Mouse (Mus musculus) C2C12 (cell line): ENCODE measurements around the gene Asb15. TPM values are rescaled to one million over a fixed set of nuclear protein-coding genes. Genes with fewer than 3 reads are reported as not detected.

Experiments used
- H3K27me3 ChIP-seq: one replicate; pipeline ENCODE4 v1.6.1; 2011; ENCODE audit not compliant: control insufficient read depth, insufficient read depth, insufficient read length
- H3K36me3 ChIP-seq: one replicate; pipeline ENCODE4 v1.6.1; 2011; ENCODE audit not compliant: control insufficient read depth, insufficient read depth
- H3K4me3 ChIP-seq: one replicate; pipeline ENCODE4 v1.5.1; 2011; ENCODE audit warnings: mild to moderate bottlenecking, control low read depth; ENCODE audit not compliant: poor library complexity, insufficient read depth, severe bottlenecking
- H3K79me2 ChIP-seq: one replicate; pipeline ENCODE4 v1.6.1; 2011; ENCODE audit not compliant: control insufficient read depth, insufficient read depth
- H3K79me3 ChIP-seq: one replicate; pipeline ENCODE4 v1.6.1; 2011; ENCODE audit warnings: low read depth, control low read depth
- H3ac ChIP-seq: one replicate; pipeline ENCODE3; 2011; ENCODE audit warnings: low read depth; ENCODE audit not compliant: control insufficient read depth, insufficient read length
- CEBPB ChIP-seq: IDR thresholded peaks from one replicate; pipeline ENCODE4 v1.6.1; 2011; ENCODE audit warnings: low read depth, mild to moderate bottlenecking, control low read depth, moderate library complexity
- CTCF ChIP-seq: IDR thresholded peaks from one replicate; pipeline ENCODE4 v1.5.1; 2011; ENCODE audit not compliant: control insufficient read depth, insufficient read depth, insufficient read length
- FOSL1 ChIP-seq: IDR thresholded peaks from one replicate; pipeline ENCODE4 v1.8.0; 2011; ENCODE audit warnings: mild to moderate bottlenecking, low read length; ENCODE audit not compliant: poor library complexity, insufficient read depth, severe bottlenecking
- MAX ChIP-seq: IDR thresholded peaks from one replicate; pipeline ENCODE4 v1.6.1; 2011; ENCODE audit warnings: mild to moderate bottlenecking, control low read depth
- MYOD1 ChIP-seq: IDR thresholded peaks from one replicate; pipeline ENCODE4 v1.6.1; 2011; ENCODE audit warnings: low read depth; ENCODE audit not compliant: control insufficient read depth, insufficient read length
- MYOG ChIP-seq: IDR thresholded peaks from one replicate; pipeline ENCODE4 v1.6.1; 2011; ENCODE audit not compliant: control insufficient read depth, insufficient read length; ENCODE audit errors: extremely low read depth
- USF1 ChIP-seq: IDR thresholded peaks from one replicate; pipeline ENCODE4 v1.6.1; 2011; ENCODE audit warnings: low read depth, mild to moderate bottlenecking, control low read depth, moderate library complexity
- polyA plus RNA-seq: library from polyadenylated mRNA; unstranded; fragments of >200 nt; fragmentation: generic; extraction: Trizol; gene quantifications from one replicate; pipeline ENCODE4 v1.2.1, GENCODE M21; 2012; ENCODE audit warnings: missing spikeins

Gene Asb15
- polyA plus RNA-seq, 1 experiment = not detected

DNA sequence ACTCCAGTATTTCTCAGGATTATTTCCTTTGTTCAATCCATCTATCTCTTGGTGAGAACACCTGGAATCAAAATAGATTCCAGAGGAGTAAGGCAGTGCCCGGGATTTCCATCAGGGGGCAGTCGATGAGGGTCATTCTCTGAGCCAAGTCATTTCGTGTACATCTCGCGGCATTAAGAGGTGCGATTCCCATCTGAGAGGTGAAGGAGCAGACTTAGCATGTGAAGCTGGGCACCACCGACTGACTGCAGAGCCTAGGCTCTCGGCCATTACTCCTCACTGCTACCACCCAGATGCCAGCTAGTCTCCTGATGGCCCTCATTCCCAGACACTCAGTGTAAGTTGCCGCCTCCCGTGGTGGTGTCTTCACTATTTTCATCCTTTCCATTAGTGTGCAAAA is 78.6 kb downstream of the Asb15 start:
- no peak for TF ChIP-seq CTCF
- TF ChIP-seq MYOD1 = no peak
- no peak for TF ChIP-seq CEBPB
- TF ChIP-seq USF1 = no peak
- TF ChIP-seq MYOG = no peak
- no peak for TF ChIP-seq FOSL1
- Histone ChIP-seq H3K36me3 (no peaks in the 10 kb centered on the region), H3K27me3 (no peaks in the 10 kb centered on the region), H3ac (no peak overlapping the region), H3K4me3 (no peak overlapping the region), H3K79me3 (no peaks in the 10 kb centered on the region), H3K79me2 (no peaks in the 10 kb centered on the region)

DNA sequence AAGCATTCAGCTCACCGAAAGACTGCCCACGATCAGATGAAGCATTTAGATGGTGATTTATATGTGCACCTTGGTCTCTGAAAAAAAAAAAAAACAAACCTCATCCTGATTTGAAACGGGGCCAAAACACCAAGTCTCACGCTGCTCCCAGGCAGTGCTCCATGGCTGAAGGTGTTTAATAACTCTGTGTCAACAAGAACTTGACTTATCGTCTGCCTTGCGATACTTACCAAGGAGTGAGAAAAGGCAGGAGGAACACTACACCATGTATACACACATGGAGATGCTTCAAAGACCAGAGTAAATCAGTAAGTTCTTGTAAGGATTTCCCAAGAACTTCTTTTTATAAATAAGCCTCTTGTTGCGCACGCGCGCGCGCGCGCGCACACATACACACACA is 79.6 kb downstream of the Asb15 start:
- Histone ChIP-seq H3K36me3 (peaks cover 3% of the 10 kb centered on the region), H3K79me3 (no peaks in the 10 kb centered on the region), H3K79me2 (no peaks in the 10 kb centered on the region), H3K27me3 (no peaks in the 10 kb centered on the region), H3ac (no peak overlapping the region), H3K4me3 (no peak overlapping the region)
- TF ChIP-seq FOSL1 (no peak), CEBPB (no peak), USF1 (no peak), MYOD1 (no peak), MYOG (no peak), CTCF (no peak), MAX (no peak)

DNA sequence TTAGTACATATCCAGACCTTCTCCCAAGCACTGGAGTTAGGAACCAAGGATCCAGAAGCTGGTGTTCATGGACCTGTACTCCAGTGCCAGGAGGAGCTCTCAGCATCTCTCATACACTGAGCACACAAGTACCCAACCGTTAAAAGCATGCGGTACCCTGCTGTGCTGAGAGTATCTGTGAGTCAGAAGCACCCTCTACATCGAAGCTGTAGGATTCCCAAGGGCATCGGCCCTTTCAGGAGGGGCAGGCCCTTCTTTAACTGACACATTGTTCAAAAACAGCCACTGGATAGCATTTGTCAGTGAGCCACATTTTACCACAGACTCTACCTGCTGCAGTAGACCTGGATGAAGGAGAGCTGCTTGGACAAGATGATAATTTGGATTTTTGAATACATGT is 80.2 kb downstream of the Asb15 start:
- Histone ChIP-seq H3ac (no peak overlapping the region), H3K4me3 (no peak overlapping the region), H3K27me3 (no peaks in the 10 kb centered on the region), H3K79me2 (no peaks in the 10 kb centered on the region), H3K79me3 (no peaks in the 10 kb centered on the region), H3K36me3 (peaks cover 5% of the 10 kb centered on the region)
- no peak for TF ChIP-seq MAX
- TF ChIP-seq MYOD1 = no peak
- no peak for TF ChIP-seq FOSL1
- TF ChIP-seq USF1 = no peak
- TF ChIP-seq MYOG = no peak
- TF ChIP-seq CTCF = no peak
- TF ChIP-seq CEBPB = no peak

DNA sequence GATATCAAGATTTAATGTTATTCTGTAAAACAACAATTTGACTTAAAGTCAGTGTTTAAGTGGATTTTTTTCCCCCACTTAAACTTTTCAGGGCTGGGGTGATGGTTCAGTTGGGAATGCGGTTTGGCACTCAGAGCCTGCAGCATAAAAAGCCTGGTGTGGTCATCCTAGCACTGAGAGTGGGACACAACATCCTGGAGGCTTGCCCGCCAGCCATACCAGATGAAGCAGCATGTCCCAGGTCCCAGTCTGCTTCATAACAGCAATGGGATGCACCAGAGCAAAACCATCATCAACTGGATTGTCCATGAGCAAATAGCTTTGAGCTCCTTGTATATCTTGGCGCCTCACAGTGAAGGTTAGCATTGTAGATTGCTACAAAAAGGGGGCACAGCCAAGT is 80.7 kb downstream of the Asb15 start:
- Histone ChIP-seq H3K79me2 (no peaks in the 10 kb centered on the region), H3K36me3 (peaks cover 9% of the 10 kb centered on the region), H3ac (no peak overlapping the region), H3K4me3 (no peak overlapping the region), H3K27me3 (no peaks in the 10 kb centered on the region), H3K79me3 (no peaks in the 10 kb centered on the region)
- TF ChIP-seq CTCF (no peak), FOSL1 (no peak), MYOG (no peak), MYOD1 (no peak), CEBPB (no peak), USF1 (no peak), MAX (no peak)

DNA sequence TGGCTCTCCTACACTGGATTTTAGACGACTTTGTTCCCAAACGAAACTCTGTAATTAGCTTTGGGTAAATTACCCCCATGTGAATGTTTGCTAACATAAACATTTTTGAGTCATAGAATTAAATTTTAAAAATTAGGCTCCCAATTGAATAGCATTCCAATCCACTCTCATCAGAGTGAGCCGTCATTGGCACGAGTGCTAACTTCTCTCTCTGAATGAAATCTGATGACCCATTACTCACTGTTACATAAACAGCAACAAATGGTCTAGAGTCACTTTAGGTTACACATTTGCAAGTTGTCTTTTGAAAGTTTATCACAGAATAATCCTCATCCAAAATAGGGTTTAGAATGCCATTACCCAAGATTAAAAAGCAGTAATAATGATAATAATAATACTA is 81.6 kb downstream of the Asb15 start:
- H3K79me2 ChIP-seq = no peaks in the 10 kb centered on the region
- H3K4me3 ChIP-seq = no peak overlapping the region
- no peaks in the 10 kb centered on the region for H3K79me3 ChIP-seq
- TF ChIP-seq FOSL1 (no peak), MYOG (no peak), MYOD1 (no peak), MAX (no peak), USF1 (no peak), CEBPB (no peak), CTCF (no peak)
- no peak overlapping the region for H3ac ChIP-seq
- no peaks in the 10 kb centered on the region for H3K27me3 ChIP-seq
- H3K36me3 ChIP-seq = peaks cover 17% of the 10 kb centered on the region

GRCm38 (mm10) chr6:24610358-24610757 is 82.4 kb downstream of the Asb15 start:
- TF ChIP-seq CEBPB (no peak), MYOD1 (no peak)

GRCm38 (mm10) chr6:24612074-24612755 is 84.3 kb downstream of the Asb15 start:
- H3K27me3 ChIP-seq = no peaks in the 10 kb centered on the region
- TF ChIP-seq FOSL1 (no peak), USF1 (no peak), MAX (no peak), CEBPB (no peak), CTCF (no peak), MYOD1 (no peak), MYOG (no peak)

More at GRCm38 (mm10) chr6:24610358-24610757, 82.4 kb downstream of the Asb15 start:
- Histone ChIP-seq H3ac (no peak overlapping the region), H3K79me3 (no peaks in the 10 kb centered on the region), H3K4me3 (no peak overlapping the region), H3K79me2 (no peaks in the 10 kb centered on the region), H3K27me3 (no peaks in the 10 kb centered on the region), H3K36me3 (peaks cover 23% of the 10 kb centered on the region)

More at GRCm38 (mm10) chr6:24612074-24612755, 84.3 kb downstream of the Asb15 start:
- Histone ChIP-seq H3ac (no peak overlapping the region), H3K79me3 (no peaks in the 10 kb centered on the region), H3K79me2 (no peaks in the 10 kb centered on the region), H3K4me3 (no peak overlapping the region), H3K36me3 (peaks cover 35% of the 10 kb centered on the region)
